Mouse (Mus musculus) frontal cortex, postnatal 36 days (tissue): ENCODE measurements at regions not wholly inside any gene's neighbourhood (a gene's known extent, or its start where the extent isn't known, plus 50 kb on each side); places are given as distances from the start of the nearest gene placed in this dataset.

ENCODE experiments used
- DNase-seq, 2 experiments: peaks; one replicate each; pipeline ENCODE4 v3.0.0; 2022; ENCODE audit warnings: low spot score in 2 of 2

DNA sequence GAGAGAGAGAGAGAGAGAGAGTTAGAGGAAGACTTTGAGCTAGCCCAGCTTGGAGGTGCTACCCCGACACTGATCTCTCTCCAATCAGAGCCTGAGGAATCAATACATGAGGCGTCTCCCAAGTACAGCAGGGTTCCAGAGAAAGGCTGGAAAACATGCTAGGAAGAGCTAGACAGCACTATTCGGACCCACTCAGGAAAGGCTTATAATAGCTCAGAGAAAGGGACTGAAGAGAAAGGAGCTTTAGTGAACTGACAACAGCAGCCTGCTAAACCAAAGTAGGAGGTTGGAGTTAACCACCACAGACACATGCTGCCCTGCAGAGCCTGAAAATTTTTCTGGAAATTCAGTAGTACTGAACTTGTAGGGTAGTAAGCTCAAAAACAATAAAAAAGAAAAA lies 831.3 kb downstream of the Adgrl2 start:
- no peak for DNase-seq

- DNase-seq, result peak in 1 of 2 experiments; percentile 2
Observed at GRCm38 (mm10) chr3:148158533-148158932, 831.8 kb downstream of the Adgrl2 start.

- DNase-seq, result no peak
Observed at GRCm38 (mm10) chr3:148143776-148144175, 846.6 kb downstream of the Adgrl2 start.

DNA sequence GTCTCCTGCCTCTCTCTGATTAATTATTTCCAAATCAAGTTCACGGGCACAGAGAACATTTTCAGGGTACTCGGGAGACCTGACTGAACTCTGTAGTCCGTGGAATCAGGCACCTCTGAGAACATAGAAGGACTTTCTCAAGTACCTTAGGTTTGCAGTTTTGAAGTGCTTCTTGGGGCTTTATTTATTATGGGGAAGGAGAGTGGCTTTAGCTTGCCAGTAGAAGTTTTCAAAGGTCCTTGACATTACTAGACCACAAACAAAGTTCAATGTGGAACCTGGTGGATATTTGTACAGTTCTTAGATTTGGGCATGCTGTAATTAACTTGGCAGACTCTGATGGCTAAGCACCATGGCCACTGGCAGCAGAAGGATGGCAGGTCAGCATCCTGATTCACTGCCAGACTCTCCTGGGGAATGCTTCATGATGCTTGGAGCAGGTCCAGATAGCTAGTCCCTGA lies 853.5 kb downstream of the Adgrl2 start:
- no peak for DNase-seq

GRCm38 (mm10) chr3:148134646-148135045 lies 855.7 kb downstream of the Adgrl2 start:
- no peak for DNase-seq

- DNase-seq, result no peak
Observed at GRCm38 (mm10) chr3:148115576-148115975, 874.8 kb downstream of the Adgrl2 start.

GRCm38 (mm10) chr3:148112204-148112603 lies 878.2 kb downstream of the Adgrl2 start:
- DNase-seq, result no peak

DNA sequence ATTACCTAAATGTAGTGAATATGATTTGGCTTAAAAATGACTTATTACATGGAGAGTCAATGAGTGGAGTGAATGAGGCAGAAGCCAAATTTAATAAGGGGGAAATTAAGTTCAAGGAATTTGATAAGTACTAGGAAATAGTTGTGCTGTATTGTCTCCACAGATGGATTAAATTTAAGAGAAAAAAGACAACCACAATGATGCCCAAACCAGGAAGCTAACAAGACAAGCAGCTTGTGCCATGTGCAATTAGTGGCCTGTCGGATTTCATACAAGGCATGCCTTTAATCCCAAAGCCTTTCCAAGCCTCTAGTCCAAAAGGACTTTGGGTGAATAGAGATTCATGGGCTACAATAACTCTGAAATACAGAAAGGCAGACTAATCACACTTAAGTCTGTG lies 883.3 kb downstream of the Adgrl2 start:
- DNase-seq, result no peak

DNA sequence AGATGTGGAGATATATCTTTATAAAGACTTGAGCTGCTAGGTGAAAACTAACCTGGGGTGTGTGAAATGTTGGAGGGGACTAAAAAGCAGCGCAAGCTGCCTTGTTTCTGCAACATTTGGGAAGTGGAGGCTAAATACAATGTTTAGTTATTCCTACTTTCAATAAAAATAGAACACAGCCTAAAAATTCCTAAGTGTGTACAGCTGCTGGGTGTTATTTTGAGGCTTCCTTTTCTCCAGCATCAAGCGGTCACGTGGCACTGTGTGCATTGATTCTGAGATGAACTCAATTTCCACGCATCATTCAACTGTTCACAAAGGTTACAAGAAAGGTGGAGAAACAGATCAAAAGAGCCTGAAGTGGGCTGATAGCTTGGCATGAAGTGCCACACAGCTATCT lies 896.4 kb downstream of the Adgrl2 start:
- DNase-seq, result peak in 1 of 2 experiments; percentile 24

DNA sequence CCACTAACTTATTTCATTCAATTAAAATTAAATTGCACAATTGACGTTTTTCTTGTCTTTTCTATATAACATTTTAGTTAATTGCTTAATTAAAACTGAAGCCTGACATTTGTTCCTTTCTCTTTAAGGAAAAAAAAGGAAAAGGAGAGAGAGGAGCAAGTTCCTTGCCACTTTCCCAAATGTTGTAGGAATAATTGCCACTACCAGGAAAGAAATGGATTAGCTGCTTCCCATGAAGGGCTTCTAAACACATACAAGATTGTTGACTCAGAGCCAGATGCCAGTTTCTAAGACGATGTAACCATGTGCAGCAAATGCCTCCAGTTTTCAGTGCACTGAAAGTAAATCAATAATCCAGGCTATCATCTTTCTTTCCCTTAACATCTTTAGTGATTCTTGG lies 914.5 kb downstream of the Adgrl2 start:
- DNase-seq, result no peak

DNA sequence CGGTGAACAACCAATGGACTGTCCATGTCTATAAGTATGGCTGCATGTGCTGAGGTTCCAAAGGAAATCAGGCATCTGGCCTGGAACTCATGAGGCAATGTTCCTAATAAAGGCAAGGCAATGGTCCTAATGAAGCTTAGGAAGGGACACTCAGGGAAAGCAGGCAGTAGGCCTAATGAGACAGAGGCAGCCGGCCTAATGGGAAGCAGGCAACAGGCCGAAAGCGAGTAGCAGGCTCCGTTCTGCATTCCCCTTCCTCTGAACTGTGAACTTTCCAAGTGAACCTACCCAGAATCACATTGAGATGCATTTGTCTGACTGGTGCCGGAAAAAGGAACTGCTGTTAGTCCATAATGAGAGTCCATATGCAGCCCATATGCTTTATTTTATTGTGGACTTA lies 923.7 kb downstream of the Adgrl2 start:
- peak in 1 of 2 experiments; percentile 7 for DNase-seq

DNA sequence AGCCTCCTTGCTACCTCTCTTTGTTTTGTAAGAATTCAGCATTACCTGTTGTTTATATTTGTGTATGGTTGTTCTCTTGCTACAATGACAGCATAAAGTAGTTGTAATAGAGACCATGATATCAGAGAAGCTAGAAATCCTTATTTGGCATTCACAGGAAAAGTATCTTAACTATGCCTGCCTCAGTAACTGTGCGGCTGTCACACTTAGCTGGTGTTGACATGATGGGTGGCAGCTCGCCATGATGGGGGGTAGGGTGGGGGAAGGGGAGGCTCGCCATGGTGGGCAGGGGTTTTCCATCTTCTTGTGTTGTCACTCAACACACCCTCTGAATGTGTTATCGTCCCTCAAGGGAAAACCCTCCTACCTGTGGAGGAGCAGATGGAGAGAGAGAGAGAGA lies 934.3 kb downstream of the Adgrl2 start:
- DNase-seq, result no peak

DNA sequence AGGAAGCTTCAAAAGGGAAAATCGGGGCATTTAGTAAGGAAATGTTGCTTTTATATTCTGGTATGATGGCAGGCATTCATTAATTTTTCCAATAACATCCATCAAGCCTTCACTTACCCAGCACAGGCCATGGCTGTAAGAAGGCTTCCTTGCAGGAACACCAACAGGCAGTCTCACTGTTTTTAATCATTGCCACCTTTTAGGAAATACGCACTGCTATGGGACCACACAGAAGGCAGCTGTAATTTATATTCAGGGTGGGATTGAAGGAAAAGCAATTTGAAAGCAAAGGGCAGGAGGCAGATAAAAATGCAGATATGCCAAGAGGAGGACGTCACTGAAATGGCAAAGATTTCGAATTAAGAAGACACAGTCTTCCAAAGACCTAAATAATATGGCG lies 937.8 kb downstream of the Adgrl2 start:
- DNase-seq, result no peak

- DNase-seq, result no peak
Observed at GRCm38 (mm10) chr3:148048247-148048646, 942.1 kb downstream of the Adgrl2 start.

DNA sequence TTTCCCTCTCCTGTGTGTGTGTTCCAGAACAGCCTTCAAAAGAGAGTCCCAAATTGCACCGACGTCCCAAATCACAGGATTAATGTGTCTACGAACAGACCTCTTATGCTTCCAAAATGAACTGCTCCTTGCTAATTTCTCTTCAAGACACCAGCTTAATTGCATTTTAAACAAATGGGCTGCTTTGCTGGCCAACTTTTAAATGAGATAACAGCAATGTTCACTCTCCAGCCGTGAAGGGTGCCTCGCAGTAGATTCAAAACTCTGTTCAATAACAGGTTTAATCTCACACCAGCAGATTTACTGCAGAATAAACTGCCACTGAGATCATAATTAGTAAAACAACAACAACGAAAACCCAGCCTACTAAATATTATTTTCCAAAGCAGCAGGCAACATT lies 957.8 kb downstream of the Adgrl2 start:
- no peak for DNase-seq

GRCm38 (mm10) chr3:148005831-148006230 lies 984.5 kb downstream of the Adgrl2 start:
- DNase-seq, result no peak

- no peak for DNase-seq
Observed at GRCm38 (mm10) chr3:148004006-148004405, 986.3 kb downstream of the Adgrl2 start.

GRCm38 (mm10) chr3:147999330-147999953 lies 990.9 kb downstream of the Adgrl2 start:
- DNase-seq, result no peak

- DNase-seq, result no peak
Observed at GRCm38 (mm10) chr3:147991738-147992137, 998.6 kb downstream of the Adgrl2 start.

GRCm38 (mm10) chr3:147990831-147991230 lies 999.5 kb downstream of the Adgrl2 start:
- no peak for DNase-seq

GRCm38 (mm10) chr3:147982831-147983230 lies 1007.5 kb downstream of the Adgrl2 start:
- no peak for DNase-seq

DNA sequence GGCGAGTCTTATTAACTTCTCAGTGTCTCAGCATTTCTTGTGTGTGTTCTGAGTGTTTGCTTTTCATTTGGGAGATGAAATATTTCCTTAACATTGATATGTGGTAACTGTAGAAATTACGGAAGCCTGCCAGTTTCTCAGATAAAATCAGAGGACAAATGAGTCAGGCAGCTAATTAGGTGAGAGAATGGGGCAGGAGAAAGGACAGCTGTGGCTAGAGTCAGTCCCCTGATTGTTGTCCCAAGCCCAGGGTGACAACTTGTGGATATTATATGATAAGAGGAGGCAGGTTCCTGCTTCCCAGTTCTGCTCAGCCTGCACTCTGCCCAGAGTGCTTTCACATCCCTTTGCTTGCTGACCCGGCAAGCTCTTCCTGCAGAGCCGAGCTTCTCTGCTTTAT lies 1008.7 kb downstream of the Adgrl2 start:
- DNase-seq, result no peak

- no peak for DNase-seq
Observed at GRCm38 (mm10) chr3:147976579-147976978, 1013.8 kb downstream of the Adgrl2 start.

GRCm38 (mm10) chr3:147976069-147976468 lies 1014.3 kb downstream of the Adgrl2 start:
- no peak for DNase-seq
